Comparison of ENCODE assay signal across 8 mouse cellular contexts in the genomic region with DNA sequence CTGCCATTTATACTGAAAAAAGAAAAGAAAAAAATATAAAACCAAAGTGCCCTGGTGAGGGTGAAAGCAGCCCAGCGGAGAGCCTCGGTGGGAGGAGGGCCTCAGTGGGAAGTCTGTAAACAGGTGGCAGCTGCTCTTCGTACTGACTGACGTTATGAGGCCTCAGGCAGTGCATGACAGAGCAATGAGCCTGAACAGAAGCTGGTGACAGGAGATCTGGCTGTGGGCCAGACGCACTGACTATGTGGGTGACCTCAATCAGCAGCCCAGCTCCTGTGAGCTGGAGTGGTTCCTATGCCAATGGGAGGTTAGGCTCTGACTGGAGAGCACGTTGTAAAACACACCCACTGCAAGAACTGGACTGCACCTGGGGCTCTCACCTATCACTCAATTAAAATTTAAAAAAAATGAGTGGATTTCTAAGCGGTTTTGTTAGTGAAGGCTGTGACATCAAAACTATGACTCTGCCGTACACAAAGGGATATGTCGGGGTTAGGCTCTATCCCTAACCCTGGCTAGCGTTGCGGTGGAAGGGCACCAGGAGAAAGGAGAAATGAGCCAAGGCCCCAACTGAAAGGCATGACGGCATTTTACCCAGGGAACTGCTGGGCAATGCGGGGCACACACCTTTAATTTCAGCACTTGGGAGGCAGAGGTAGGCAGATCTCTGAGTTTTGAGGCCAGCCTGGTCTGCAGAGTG. TPM values are rescaled to one million over a fixed set of nuclear protein-coding genes. Genes with fewer than 3 reads are reported as not detected.
A peak's percentile ranks its signal among the peaks of the same experiment; 100 is the strongest.
DNase-seq lines count a peak whose midpoint lies in the region; ATAC-seq and TF ChIP-seq lines count a peak whose summit lies in the region.

No protein-coding gene starts in this region.

- peak; percentile 23 for DNase-seq in hindbrain, embryonic 11.5 days (ENCODE audit: low spot score)
- DNase-seq in hindbrain, embryonic 10.5 days (ENCODE audit: low spot score) = no peak
- DNase-seq in brain, embryonic 14.5 days (ENCODE audit: low read depth) = peak; percentile 95
- DNase-seq in midbrain, postnatal 0 days (ENCODE audit: low spot score) = peak; percentile 82
- peak; percentile 84 for DNase-seq in thymus, postnatal 0 days (ENCODE audit: low spot score)

- 79% methylated on average over 13 of the region's 13 CpGs for WGBS in hindbrain, embryonic 11.5 days
- WGBS in hindbrain, embryonic 10.5 days = 75% methylated on average over 13 of the region's 13 CpGs
- 39% methylated on average over 13 of the region's 13 CpGs for WGBS in forebrain, embryonic 16.5 days
- 64% methylated on average over 13 of the region's 13 CpGs for WGBS in hindbrain, embryonic 12.5 days
- 44% methylated on average over 13 of the region's 13 CpGs for WGBS in limb, embryonic 13.5 days
- WGBS in midbrain, postnatal 0 days = 64% methylated on average over 13 of the region's 13 CpGs

- H3K9ac ChIP-seq in hindbrain, embryonic 11.5 days (ENCODE audit: low read depth, low read length) = no peak overlapping the region
- no peak overlapping the region for H3K9ac ChIP-seq in forebrain, embryonic 16.5 days (replicated peaks; ENCODE audit: low read depth, low read length)
- no peak overlapping the region for H3K9ac ChIP-seq in hindbrain, embryonic 12.5 days
- no peak overlapping the region for H3K9ac ChIP-seq in limb, embryonic 13.5 days
- H3K9ac ChIP-seq in midbrain, postnatal 0 days (replicated peaks; ENCODE audit: low read length, poor library complexity, severe bottlenecking) = no peak overlapping the region

- TF ChIP-seq POLR2A in brain, embryonic 14.5 days (IDR thresholded peaks at IDR 0.05; ENCODE audit: borderline replicate concordance, extremely low read depth, insufficient read depth, insufficient read length, poor library complexity, severe bottlenecking) = no peak

- H3K27ac ChIP-seq in hindbrain, embryonic 11.5 days (ENCODE audit: low read depth, low read length) = no peak overlapping the region
- H3K27ac ChIP-seq in hindbrain, embryonic 10.5 days = no peak overlapping the region
- H3K27ac ChIP-seq in forebrain, embryonic 16.5 days (ENCODE audit: low read length) = no peak overlapping the region
- H3K27ac ChIP-seq in hindbrain, embryonic 12.5 days = no peak overlapping the region
- no peak overlapping the region for H3K27ac ChIP-seq in limb, embryonic 13.5 days
- H3K27ac ChIP-seq in midbrain, postnatal 0 days (ENCODE audit: low read depth, low read length) = no peak overlapping the region

- H3K4me1 ChIP-seq in hindbrain, embryonic 11.5 days (replicated peaks; ENCODE audit: control insufficient read depth, insufficient read depth, low read length) = no peaks in the 10 kb centered on the region
- 0 out of 2 replicates have a peak, but pooled peaks cover 3% of the 10 kb centered on the region for H3K4me1 ChIP-seq in hindbrain, embryonic 10.5 days (replicated peaks)
- peaks cover 20% of the 10 kb centered on the region for H3K4me1 ChIP-seq in forebrain, embryonic 16.5 days (replicated peaks; ENCODE audit: control insufficient read depth, insufficient read depth, low read length)
- H3K4me1 ChIP-seq in hindbrain, embryonic 12.5 days = peaks cover 14% of the 10 kb centered on the region; the same call in 1 of the 2 replicates
- no peaks in the 10 kb centered on the region; the same call in 1 of the 2 replicates for H3K4me1 ChIP-seq in limb, embryonic 13.5 days
- H3K4me1 ChIP-seq in midbrain, postnatal 0 days (ENCODE audit: insufficient read depth, low read length) = no peaks in the 10 kb centered on the region

- H3K9me3 ChIP-seq in hindbrain, embryonic 11.5 days (ENCODE audit: control insufficient read depth, low read length) = no peaks in the 10 kb centered on the region
- no peaks in the 10 kb centered on the region for H3K9me3 ChIP-seq in hindbrain, embryonic 10.5 days
- no peaks in the 10 kb centered on the region for H3K9me3 ChIP-seq in forebrain, embryonic 16.5 days (ENCODE audit: control insufficient read depth, low read length)
- no peaks in the 10 kb centered on the region for H3K9me3 ChIP-seq in hindbrain, embryonic 12.5 days (replicated peaks)
- H3K9me3 ChIP-seq in limb, embryonic 13.5 days = no peaks in the 10 kb centered on the region
- no peaks in the 10 kb centered on the region for H3K9me3 ChIP-seq in midbrain, postnatal 0 days (ENCODE audit: low read length)

- ATAC-seq in hindbrain, embryonic 11.5 days (ENCODE audit: low FRiP score) = peak; percentile 70
- peak; percentile 89 for ATAC-seq in forebrain, embryonic 16.5 days
- ATAC-seq in hindbrain, embryonic 12.5 days (ENCODE audit: low FRiP score) = peak; percentile 86
- ATAC-seq in limb, embryonic 13.5 days (ENCODE audit: low FRiP score, low read depth) = peak; percentile 87
- ATAC-seq in midbrain, postnatal 0 days (ENCODE audit: low FRiP score) = no peak

- no peak overlapping the region for H3K4me2 ChIP-seq in hindbrain, embryonic 11.5 days (replicated peaks; ENCODE audit: low read depth, low read length)
- H3K4me2 ChIP-seq in forebrain, embryonic 16.5 days (ENCODE audit: low read length) = no peak overlapping the region
- H3K4me2 ChIP-seq in hindbrain, embryonic 12.5 days (replicated peaks) = no peak overlapping the region
- no peak overlapping the region for H3K4me2 ChIP-seq in limb, embryonic 13.5 days (replicated peaks)
- no peak overlapping the region for H3K4me2 ChIP-seq in midbrain, postnatal 0 days (ENCODE audit: low read depth, low read length, poor library complexity, severe bottlenecking)

- no peaks in the 10 kb centered on the region for H3K36me3 ChIP-seq in hindbrain, embryonic 11.5 days (ENCODE audit: control insufficient read depth, insufficient read depth, low read length)
- no peaks in the 10 kb centered on the region for H3K36me3 ChIP-seq in hindbrain, embryonic 10.5 days
- no peaks in the 10 kb centered on the region for H3K36me3 ChIP-seq in forebrain, embryonic 16.5 days (ENCODE audit: control insufficient read depth, insufficient read depth)
- peaks cover 3% of the 10 kb centered on the region; the same call in 1 of the 2 replicates for H3K36me3 ChIP-seq in hindbrain, embryonic 12.5 days
- H3K36me3 ChIP-seq in limb, embryonic 13.5 days = no peaks in the 10 kb centered on the region; the same call in 1 of the 2 replicates
- 0 out of 2 replicates have a peak, but pooled peaks cover 5% of the 10 kb centered on the region for H3K36me3 ChIP-seq in midbrain, postnatal 0 days (ENCODE audit: insufficient read depth, low read length)

- no peaks in the 10 kb centered on the region for H3K27me3 ChIP-seq in hindbrain, embryonic 11.5 days (ENCODE audit: control insufficient read depth, insufficient read depth, low read length)
- H3K27me3 ChIP-seq in hindbrain, embryonic 10.5 days (ENCODE audit: insufficient read depth, poor library complexity, severe bottlenecking) = no peaks in the 10 kb centered on the region
- H3K27me3 ChIP-seq in forebrain, embryonic 16.5 days (replicated peaks; ENCODE audit: control insufficient read depth, insufficient read depth, low read length) = no peaks in the 10 kb centered on the region
- no peaks in the 10 kb centered on the region for H3K27me3 ChIP-seq in hindbrain, embryonic 12.5 days
- H3K27me3 ChIP-seq in limb, embryonic 13.5 days = no peaks in the 10 kb centered on the region
- H3K27me3 ChIP-seq in midbrain, postnatal 0 days (ENCODE audit: insufficient read depth, low read length) = no peaks in the 10 kb centered on the region

- no peak for TF ChIP-seq CTCF in brain, embryonic 14.5 days (IDR thresholded peaks at IDR 0.05; ENCODE audit: borderline replicate concordance, extremely low read depth, insufficient read depth, insufficient read length)
- TF ChIP-seq CTCF in midbrain, postnatal 0 days (IDR thresholded peaks at IDR 0.05) = no peak

- H3K4me3 ChIP-seq in hindbrain, embryonic 11.5 days (ENCODE audit: low read depth, low read length) = no peak overlapping the region
- no peak overlapping the region for H3K4me3 ChIP-seq in hindbrain, embryonic 10.5 days
- no peak overlapping the region for H3K4me3 ChIP-seq in forebrain, embryonic 16.5 days (replicated peaks; ENCODE audit: low read length)
- no peak overlapping the region for H3K4me3 ChIP-seq in hindbrain, embryonic 12.5 days
- H3K4me3 ChIP-seq in limb, embryonic 13.5 days = no peak overlapping the region
- no peak overlapping the region for H3K4me3 ChIP-seq in midbrain, postnatal 0 days (ENCODE audit: low read depth, low read length)

RNA-seq across cellular contexts. Expression of a gene that starts 23.3 kb away (rescaled TPM):
- polyA plus RNA-seq in hindbrain, embryonic 11.5 days (2014; fragmentation: Nextera tagmentation; extraction: Ambion mirVana) = 102 and 104 TPM in 2 replicates
- 77.9 and 81.3 TPM in 2 replicates for polyA plus RNA-seq in hindbrain, embryonic 10.5 days (2016; fragmentation: Nextera tagmentation; extraction: Ambion mirVana)
- polyA plus RNA-seq in brain, embryonic 14.5 days (2012; rRNA removed) = 54.3 and 85.8 TPM in 2 replicates
- 83.3 and 96.3 TPM in 2 replicates for polyA plus RNA-seq in forebrain, embryonic 16.5 days (2015; fragmentation: Nextera tagmentation; extraction: Ambion mirVana)
- polyA plus RNA-seq in hindbrain, embryonic 12.5 days (2016; fragmentation: Nextera tagmentation; extraction: Ambion mirVana) = 94.7 and 95.6 TPM in 2 replicates
- polyA plus RNA-seq in limb, embryonic 13.5 days (2015; fragmentation: Nextera tagmentation; extraction: Ambion mirVana) = 148 and 149 TPM in 2 replicates
- total RNA-seq in midbrain, postnatal 0 days (2014; rRNA removed) = 34.4 and 39.8 TPM in 2 replicates
- 25.4 and 25.6 TPM in 2 replicates for polyA plus RNA-seq in midbrain, postnatal 0 days (2015; fragmentation: Nextera tagmentation; extraction: Ambion mirVana)
- polyA plus RNA-seq in thymus, postnatal 0 days (2015; fragmentation: Nextera tagmentation; extraction: Ambion mirVana) = 83.5 and 91.0 TPM in 2 replicates
